Mouse (Mus musculus) heart, postnatal 0 days (tissue): ENCODE measurements around the gene Hao2. TPM values are rescaled to one million over a fixed set of nuclear protein-coding genes. Genes with fewer than 3 reads are reported as not detected.

Source experiments
- ATAC-seq: fragments of 200-750 bp; cut with Nextera tagmentation; 2 replicates; pipeline ENCODE4 v1.8.0; 2017; ENCODE audit warnings: low read depth, moderate number of reproducible peaks, moderate library complexity; ENCODE audit not compliant: insufficient read depth
- DNase-seq: peaks from one replicate; pipeline ENCODE4 v3.0.0-alpha.2; 2016; ENCODE audit warnings: low spot score
- H3K27ac ChIP-seq: fragments of 300-500 bp; sonication (generic); 2 replicates; pipeline ENCODE4 v1.5.1; 2014; ENCODE audit warnings: low read depth, mild to moderate bottlenecking
- H3K27me3 ChIP-seq: fragments of 300-500 bp; sonication (generic); 2 replicates; pipeline ENCODE4 v1.6.1; 2014; ENCODE audit warnings: low read length, mixed read lengths; ENCODE audit not compliant: control insufficient read depth, insufficient read depth
- H3K36me3 ChIP-seq: fragments of 300-500 bp; sonication (generic); replicated peaks from 2 replicates; pipeline ENCODE4 v1.6.1; 2014; ENCODE audit warnings: low read length, mixed read lengths; ENCODE audit not compliant: control insufficient read depth, insufficient read depth
- H3K4me1 ChIP-seq: fragments of 300-500 bp; sonication (generic); 2 replicates; pipeline ENCODE4 v1.6.1; 2014; ENCODE audit warnings: antibody characterized with exemption; ENCODE audit not compliant: control insufficient read depth, insufficient read depth
- H3K4me2 ChIP-seq: fragments of 300-500 bp; sonication (generic); 2 replicates; pipeline ENCODE4 v1.6.1; 2014; ENCODE audit warnings: low read depth, mild to moderate bottlenecking, low read length, moderate library complexity
- H3K4me3 ChIP-seq: fragments of 300-500 bp; sonication (generic); 2 replicates; pipeline ENCODE4 v1.5.1; 2014; ENCODE audit warnings: low read depth, low read length
- H3K9ac ChIP-seq: fragments of 300-500 bp; sonication (generic); replicated peaks from 2 replicates; pipeline ENCODE4 v1.6.1; 2014; ENCODE audit warnings: low read depth, low read length, mixed read lengths
- H3K9me3 ChIP-seq: fragments of 300-500 bp; sonication (generic); replicated peaks from 2 replicates; pipeline ENCODE4 v1.6.1; 2016; ENCODE audit warnings: low read length; ENCODE audit not compliant: control insufficient read depth
- CTCF ChIP-seq: IDR thresholded peaks from 2 replicates; pipeline ENCODE4 v1.5.1; 2016; ENCODE audit warnings: antibody characterized with exemption, control low read depth, low read depth
- EP300 ChIP-seq: IDR thresholded peaks from 2 replicates; pipeline ENCODE4 v1.6.1; 2016; ENCODE audit warnings: antibody characterized with exemption, low read depth
- WGBS: fragments of 180-500 bp; shearing (Covaris S2); extraction: QIAGEN DNeasy Blood & Tissue Kit; methylation state at CpG from one replicate; pipeline ENCODE4 v1.1.7; 2014; 5-methylcytosine and 5-hydroxymethylcytosine counted together
- polyA plus RNA-seq: library from polyadenylated mRNA; unstranded; fragments of >200 nt; fragmentation: Nextera tagmentation; extraction: Ambion mirVana; gene quantifications from 2 replicates; pipeline ENCODE4 v1.2.1, GENCODE M21; 2015
- total RNA-seq: library from RNA; depleted of rRNA; stranded (reverse); fragments of >200 nt; gene quantifications from 2 replicates; pipeline ENCODE4 v1.2.3, GENCODE M21; 2014; ENCODE audit warnings: low replicate concordance

Gene Hao2
- total and polyA plus RNA-seq, 2 experiments from 2014 or later: not detected

GRCm38 (mm10) chr3:98858051-98858450 is 35.0 kb downstream of the Hao2 start:
- no peaks in the 10 kb centered on the region for H3K4me1 ChIP-seq
- H3K4me2 ChIP-seq: no peak overlapping the region
- TF ChIP-seq CTCF (no peak), EP300 (no peak)
- H3K36me3 ChIP-seq: no peaks in the 10 kb centered on the region
- H3K27ac ChIP-seq: no peak overlapping the region
- H3K4me3 ChIP-seq: no peak overlapping the region
- 18% methylated on average over 2 of the region's 2 CpGs for WGBS
- H3K9me3 ChIP-seq: no peaks in the 10 kb centered on the region
- H3K27me3 ChIP-seq: no peaks in the 10 kb centered on the region
- H3K9ac ChIP-seq: no peak overlapping the region
- ATAC-seq: no peak
- DNase-seq: no peak

DNA sequence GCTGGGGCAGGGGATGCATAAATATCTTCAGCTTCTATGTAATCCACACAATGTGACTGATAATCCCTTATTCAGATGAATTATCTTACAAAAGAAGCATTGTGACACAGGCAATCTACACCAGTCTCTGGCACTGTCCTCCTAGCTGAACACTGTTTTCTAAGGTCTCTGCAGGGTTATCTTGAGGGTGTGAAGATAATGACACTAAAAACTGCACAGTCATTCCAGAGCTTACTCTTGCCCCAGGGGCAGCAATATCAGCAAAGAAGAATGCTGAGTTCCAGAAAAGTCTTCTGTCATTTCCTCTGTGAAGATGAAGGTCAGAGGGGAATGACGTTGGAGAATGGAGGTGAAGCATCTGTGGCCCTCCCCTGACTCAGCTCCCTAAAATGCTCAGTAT is 36.1 kb downstream of the Hao2 start:
- Histone ChIP-seq H3K27me3 (no peaks in the 10 kb centered on the region), H3K36me3 (no peaks in the 10 kb centered on the region), H3K4me3 (no peak overlapping the region), H3K9ac (no peak overlapping the region), H3K4me1 (no peaks in the 10 kb centered on the region), H3K9me3 (no peaks in the 10 kb centered on the region), H3K4me2 (no peak overlapping the region), H3K27ac (no peak overlapping the region)
- no peak for TF ChIP-seq CTCF
- no peak for TF ChIP-seq EP300
- WGBS: 0% methylated on average over 1 of the region's 1 CpGs
- ATAC-seq: no peak
- no peak for DNase-seq

DNA sequence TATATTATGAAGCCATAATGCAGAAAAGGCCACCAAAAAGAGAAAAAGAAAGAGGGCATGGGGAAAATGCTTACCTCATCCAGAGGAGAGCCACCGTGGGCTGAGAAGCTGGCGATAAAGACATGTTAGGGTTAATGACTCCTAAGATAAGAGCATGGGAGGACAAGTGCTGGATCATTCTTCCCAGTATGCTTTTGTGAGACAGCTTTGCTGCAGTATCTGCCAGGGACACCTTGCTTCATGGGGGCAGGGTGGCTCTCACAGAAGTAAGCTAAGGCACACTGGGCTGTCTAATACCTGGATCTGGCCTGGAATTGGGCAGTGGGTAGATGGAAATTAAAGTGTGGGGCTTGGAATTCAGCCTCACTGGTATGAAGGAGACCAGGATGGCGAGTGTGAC is 37.9 kb downstream of the Hao2 start:
- Histone ChIP-seq H3K9ac (no peak overlapping the region), H3K4me3 (no peak overlapping the region), H3K27me3 (no peaks in the 10 kb centered on the region), H3K9me3 (no peaks in the 10 kb centered on the region), H3K4me1 (no peaks in the 10 kb centered on the region), H3K36me3 (no peaks in the 10 kb centered on the region), H3K4me2 (no peak overlapping the region), H3K27ac (no peak overlapping the region)
- no peak for ATAC-seq
- 50% methylated on average over 3 of the region's 3 CpGs for WGBS
- no peak for TF ChIP-seq CTCF
- TF ChIP-seq EP300: no peak
- DNase-seq: no peak

DNA sequence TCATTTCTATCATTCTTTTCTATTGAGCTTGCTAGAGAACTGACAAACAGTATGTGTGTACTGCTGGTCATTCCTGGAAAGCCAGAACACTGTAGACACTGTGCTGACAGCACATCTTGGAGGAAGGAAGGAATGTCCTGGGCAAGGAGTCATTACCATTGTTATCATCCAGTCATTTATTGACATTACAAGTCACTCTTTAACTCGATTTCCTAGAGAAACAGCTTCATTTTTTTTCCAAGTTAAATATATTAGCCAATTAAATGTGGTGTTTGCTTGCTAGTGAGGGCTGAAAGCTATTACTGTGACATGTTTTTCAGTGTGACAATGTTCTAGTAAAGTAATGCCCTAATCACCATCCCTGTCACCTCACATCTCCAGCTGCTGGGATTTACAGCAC is 39.4 kb downstream of the Hao2 start:
- Histone ChIP-seq H3K27me3 (no peaks in the 10 kb centered on the region), H3K27ac (no peak overlapping the region), H3K4me2 (no peak overlapping the region), H3K9ac (no peak overlapping the region), H3K4me1 (no peaks in the 10 kb centered on the region), H3K36me3 (no peaks in the 10 kb centered on the region), H3K9me3 (no peaks in the 10 kb centered on the region), H3K4me3 (no peak overlapping the region)
- ATAC-seq (no peak), DNase-seq (peak; percentile 6)
- no peak for TF ChIP-seq EP300
- no peak for TF ChIP-seq CTCF
- WGBS: 16% methylated on average over 1 of the region's 1 CpGs

- no peaks in the 10 kb centered on the region for H3K36me3 ChIP-seq
- WGBS: 81% methylated on average over 3 of the region's 3 CpGs
- no peak overlapping the region for H3K27ac ChIP-seq
- ATAC-seq: no peak
- no peak overlapping the region for H3K4me3 ChIP-seq
- no peaks in the 10 kb centered on the region for H3K9me3 ChIP-seq
- no peak overlapping the region for H3K4me2 ChIP-seq
- no peak overlapping the region for H3K9ac ChIP-seq
- H3K27me3 ChIP-seq: no peaks in the 10 kb centered on the region
- no peaks in the 10 kb centered on the region for H3K4me1 ChIP-seq
- TF ChIP-seq CTCF: no peak
- TF ChIP-seq EP300: no peak
- no peak for DNase-seq
Observed at GRCm38 (mm10) chr3:98853051-98853450, 40.0 kb downstream of the Hao2 start.

DNA sequence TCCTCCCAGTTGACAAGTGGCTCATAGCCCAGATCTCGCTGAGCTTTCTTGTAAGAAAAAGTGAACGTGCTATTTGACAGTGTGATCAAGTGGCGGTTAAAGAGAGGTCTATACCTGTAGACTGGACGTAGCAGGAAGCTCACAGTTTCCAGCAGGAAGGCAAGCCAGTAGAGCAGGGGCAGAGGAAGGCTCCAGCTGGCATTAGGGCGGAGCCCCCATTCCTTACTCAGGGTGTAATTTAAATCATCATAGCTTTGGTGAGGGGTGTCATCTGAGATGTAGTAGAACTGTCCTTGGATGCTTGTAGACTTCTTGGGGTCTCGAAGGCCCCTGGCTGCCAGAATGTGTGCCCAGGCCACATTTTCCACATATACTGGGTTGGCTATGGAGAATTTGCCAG is 40.4 kb downstream of the Hao2 start:
- Histone ChIP-seq H3K4me1 (no peaks in the 10 kb centered on the region), H3K4me2 (no peak overlapping the region), H3K9me3 (no peaks in the 10 kb centered on the region), H3K9ac (no peak overlapping the region), H3K27ac (no peak overlapping the region), H3K36me3 (no peaks in the 10 kb centered on the region), H3K27me3 (no peaks in the 10 kb centered on the region), H3K4me3 (no peak overlapping the region)
- no peak for DNase-seq
- WGBS: 75% methylated on average over 6 of the region's 6 CpGs
- TF ChIP-seq CTCF (no peak), EP300 (no peak)
- no peak for ATAC-seq
